Comparison of ENCODE assay signal across 24 mouse cellular contexts in genomic region chr8:30542196-30542595, GRCm38 (mm10).
DNase-seq lines count a peak whose midpoint lies in the region; ATAC-seq and TF ChIP-seq lines count a peak whose summit lies in the region.
"Had no signal": no experiment of that assay in that cellular context is flagged by ENCODE, and none has a peak within 500 bp of the region (broad histone marks: within the 10 kb centered on the region; RNA-seq: fewer than 3 reads in every experiment).

No protein-coding gene starts in this region.

- no peak overlapping the region for H3K27ac ChIP-seq in hindbrain, postnatal 0 days
- no peak overlapping the region for H3K27ac ChIP-seq in hindbrain, embryonic 13.5 days
- H3K27ac ChIP-seq: embryonic facial prominence, embryonic 12.5 days; embryonic facial prominence, embryonic 15.5 days; forebrain, embryonic 12.5 days; heart, embryonic 15.5 days; hindbrain, embryonic 10.5 days; hindbrain, embryonic 14.5 days had no signal

- 0 out of 2 replicates have a peak, but pooled peaks have one; percentile 32 for ATAC-seq in hindbrain, postnatal 0 days
- no peak for ATAC-seq in hindbrain, embryonic 13.5 days (ENCODE audit: low FRiP score)
- ATAC-seq: activated CD4-positive, CD25-positive, alpha-beta regulatory T cell, adult 4 months; intestine, postnatal 0 days had no signal

- no peak for TF ChIP-seq CTCF in hindbrain, postnatal 0 days (IDR thresholded peaks at IDR 0.05; ENCODE audit: low read depth)

- no peaks in the 10 kb centered on the region for H3K36me3 ChIP-seq in hindbrain, postnatal 0 days (ENCODE audit: insufficient read depth, low read length)
- no peaks in the 10 kb centered on the region for H3K36me3 ChIP-seq in hindbrain, embryonic 13.5 days
- H3K36me3 ChIP-seq: embryonic facial prominence, embryonic 12.5 days; embryonic facial prominence, embryonic 15.5 days; forebrain, embryonic 12.5 days; heart, embryonic 12.5 days; heart, embryonic 15.5 days; hindbrain, embryonic 10.5 days had no signal

- no peak overlapping the region for H3K9ac ChIP-seq in hindbrain, postnatal 0 days (replicated peaks; ENCODE audit: low read length)
- no peak overlapping the region for H3K9ac ChIP-seq in hindbrain, embryonic 13.5 days
- H3K9ac ChIP-seq: embryonic facial prominence, embryonic 12.5 days; embryonic facial prominence, embryonic 15.5 days; forebrain, embryonic 12.5 days; heart, embryonic 12.5 days; heart, embryonic 15.5 days; hindbrain, embryonic 14.5 days had no signal

- H3K4me3 ChIP-seq in hindbrain, postnatal 0 days (ENCODE audit: low read length), result no peak overlapping the region
- no peak overlapping the region for H3K4me3 ChIP-seq in hindbrain, embryonic 13.5 days
- H3K4me3 ChIP-seq: embryonic facial prominence, embryonic 12.5 days; embryonic facial prominence, embryonic 15.5 days; forebrain, embryonic 12.5 days; heart, embryonic 12.5 days; heart, embryonic 15.5 days; hindbrain, embryonic 10.5 days had no signal

- 79% methylated on average over 1 of the region's 1 CpGs for WGBS in hindbrain, postnatal 0 days
- 91% methylated on average over 1 of the region's 1 CpGs for WGBS in hindbrain, embryonic 13.5 days

- no peaks in the 10 kb centered on the region for H3K27me3 ChIP-seq in hindbrain, postnatal 0 days (ENCODE audit: insufficient read depth, low read length)
- H3K27me3 ChIP-seq in hindbrain, embryonic 13.5 days, result no peaks in the 10 kb centered on the region
- H3K27me3 ChIP-seq: embryonic facial prominence, embryonic 12.5 days; embryonic facial prominence, embryonic 15.5 days; forebrain, embryonic 12.5 days; heart, embryonic 12.5 days; heart, embryonic 15.5 days had no signal

- no peak overlapping the region for H3K4me2 ChIP-seq in hindbrain, postnatal 0 days (ENCODE audit: low read depth, low read length)
- no peak overlapping the region for H3K4me2 ChIP-seq in hindbrain, embryonic 13.5 days
- H3K4me2 ChIP-seq: embryonic facial prominence, embryonic 12.5 days; embryonic facial prominence, embryonic 15.5 days; forebrain, embryonic 12.5 days; heart, embryonic 12.5 days; heart, embryonic 15.5 days; hindbrain, embryonic 14.5 days had no signal

- no peaks in the 10 kb centered on the region for H3K4me1 ChIP-seq in hindbrain, postnatal 0 days (ENCODE audit: insufficient read depth, low read length)
- no peaks in the 10 kb centered on the region for H3K4me1 ChIP-seq in hindbrain, embryonic 13.5 days (replicated peaks)
- H3K4me1 ChIP-seq: embryonic facial prominence, embryonic 12.5 days; embryonic facial prominence, embryonic 15.5 days; forebrain, embryonic 12.5 days; heart, embryonic 12.5 days; heart, embryonic 15.5 days; hindbrain, embryonic 10.5 days had no signal

- DNase-seq in cerebellum, adult 8-10 months, result peak; percentile 1
- DNase-seq in cerebellum, adult 11 months, result no peak
- DNase-seq in cerebellum, postnatal 10 days, result peak; percentile 66 to 67
- DNase-seq in cerebellum, postnatal 4 days (ENCODE audit: low spot score in 2 of 2), result no peak
- DNase-seq in hindbrain, postnatal 0 days (ENCODE audit: low spot score), result no peak
- DNase-seq in cerebellum, postnatal 14 days, result peak; percentile 49 to 65
- no peak for DNase-seq in urinary bladder, postnatal 25 days (ENCODE audit: low spot score)
- DNase-seq: adrenal gland, adult 8-10 months; adrenal gland, postnatal 25 days; gastrocnemius, postnatal 25 days; heart, adult 18-20 months; heart, postnatal 10 days; heart, postnatal 36 days; kidney, adult 2 months had no signal

- H3K9me3 ChIP-seq in hindbrain, postnatal 0 days (ENCODE audit: low read length), result no peaks in the 10 kb centered on the region
- no peaks in the 10 kb centered on the region for H3K9me3 ChIP-seq in hindbrain, embryonic 13.5 days
- H3K9me3 ChIP-seq: embryonic facial prominence, embryonic 12.5 days; embryonic facial prominence, embryonic 15.5 days; forebrain, embryonic 12.5 days; heart, embryonic 12.5 days; heart, embryonic 15.5 days; hindbrain, embryonic 10.5 days had no signal

Comparison
In these comparisons a context has a peak if more than half of its experiments do, and no peak if none do; other contexts are left out.
1. DNase-seq: peak in cerebellum, adult 8-10 months (single experiment), cerebellum, postnatal 10 days (2 of 2) and cerebellum, postnatal 14 days (2 of 2); none in cerebellum, adult 11 months (single experiment), cerebellum, postnatal 4 days (0 of 2), hindbrain, postnatal 0 days (single experiment) and urinary bladder, postnatal 25 days (single experiment).